In the genomic region with DNA sequence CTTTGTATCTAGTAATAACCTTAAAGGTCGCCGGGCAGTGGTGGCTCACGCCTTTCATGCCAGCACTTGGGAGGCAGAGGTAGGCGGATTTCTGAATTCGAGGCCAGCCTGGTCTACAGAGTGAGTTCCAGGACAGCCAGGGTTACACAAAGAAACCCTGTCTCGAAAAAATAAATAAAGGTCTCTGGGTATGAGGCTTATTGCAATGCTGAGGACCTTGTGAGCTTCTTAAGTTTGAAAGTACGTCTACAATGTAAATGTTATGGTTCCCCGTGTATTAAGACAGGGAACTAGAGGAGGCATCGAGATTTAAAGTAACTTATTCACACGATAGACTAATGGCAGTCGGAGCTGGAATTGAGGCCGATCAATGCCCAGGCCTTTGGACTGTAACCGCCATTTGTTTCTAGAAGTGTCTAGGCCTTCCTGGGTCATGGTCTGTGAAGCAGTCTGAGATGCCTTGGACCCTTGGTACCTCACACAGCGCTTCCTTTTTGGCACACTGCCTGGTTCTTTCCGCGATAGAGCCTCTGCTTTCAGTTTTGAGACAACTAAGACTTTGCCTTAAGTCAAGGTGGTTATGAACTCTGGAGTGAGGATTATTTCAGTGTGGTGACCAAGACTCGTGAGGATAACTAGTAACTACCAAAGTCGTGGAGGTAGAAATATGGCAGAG, we compare ENCODE assay signal across 8 mouse cellular contexts. TPM values are rescaled to one million over a fixed set of nuclear protein-coding genes. Genes with fewer than 3 reads are reported as not detected.
DNase-seq lines count a peak whose midpoint lies in the region; ATAC-seq and TF ChIP-seq lines count a peak whose summit lies in the region.

No protein-coding gene starts in this region.

- peaks cover 6% of the 10 kb centered on the region; the same call in 1 of the 2 replicates for H3K36me3 ChIP-seq in heart, embryonic 16.5 days (ENCODE audit: control insufficient read depth, insufficient read depth)
- H3K36me3 ChIP-seq in neural tube, embryonic 13.5 days, result no peaks in the 10 kb centered on the region
- H3K36me3 ChIP-seq in thymus, adult 2 months (ENCODE audit: control insufficient read depth, insufficient read depth, low read length), result peaks cover 21% of the 10 kb centered on the region

- peak overlapping the region; percentile 92 for H3K9ac ChIP-seq in heart, embryonic 16.5 days (ENCODE audit: low read length)
- H3K9ac ChIP-seq in neural tube, embryonic 13.5 days, result peak overlapping the region; percentile 85

- ATAC-seq in erythroblast, adult 5-6 weeks (replicated peaks; ENCODE audit: low FRiP score, poor library complexity, severe bottlenecking), result peak; percentile 33
- ATAC-seq in heart, embryonic 16.5 days (replicated peaks; ENCODE audit: extremely low read depth, insufficient read depth, low FRiP score), result 0 out of 2 replicates have a peak, but pooled peaks have one; percentile 22
- 0 out of 2 replicates have a peak, but pooled peaks have one; percentile 16 for ATAC-seq in neural tube, embryonic 13.5 days (ENCODE audit: low read depth)

- no peak for TF ChIP-seq CTCF in lung, adult 2 months (IDR thresholded peaks at IDR 0.05; ENCODE audit: insufficient read depth, low read length)
- TF ChIP-seq CTCF in thymus, adult 2 months (IDR thresholded peaks at IDR 0.05; ENCODE audit: borderline replicate concordance, control insufficient read depth, extremely low read depth, insufficient read depth, low read length, poor library complexity), result no peak

- peak; percentile 89 for DNase-seq in 416B (ENCODE audit: low read depth)
- peak; percentile 76 to 92 for DNase-seq in adrenal gland, adult (ENCODE audit: inconsistent age in 2 of 2, low spot score in 1 of 2)
- peak; percentile 89 for DNase-seq in kidney, postnatal 10 days
- DNase-seq in lung, adult 2 months, result peak; percentile 59
- peak; percentile 69 for DNase-seq in thymus, adult 2 months

- WGBS in heart, embryonic 16.5 days, result 27% methylated on average over 18 of the region's 18 CpGs
- WGBS in lung, adult 2 months, result 4% methylated on average over 18 of the region's 18 CpGs
- WGBS in neural tube, embryonic 13.5 days, result 31% methylated on average over 18 of the region's 18 CpGs
- under 1% methylated on average over 18 of the region's 18 CpGs for WGBS in thymus, adult 2 months

- peak overlapping the region; percentile 80 for H3K4me2 ChIP-seq in heart, embryonic 16.5 days (ENCODE audit: low read depth, low read length)
- H3K4me2 ChIP-seq in neural tube, embryonic 13.5 days, result peak overlapping the region; percentile 87

- H3K4me3 ChIP-seq in heart, embryonic 16.5 days (ENCODE audit: low read length), result peak overlapping the region; percentile 93
- H3K4me3 ChIP-seq in lung, adult 2 months (replicated peaks; ENCODE audit: extremely low read depth, low read depth, low read length), result peak overlapping the region; percentile 81
- peak overlapping the region; percentile 68 for H3K4me3 ChIP-seq in neural tube, embryonic 13.5 days
- peak overlapping the region; percentile 99 for H3K4me3 ChIP-seq in thymus, adult 2 months (ENCODE audit: control insufficient read depth, insufficient read depth, low read length)

- H3K27ac ChIP-seq in heart, embryonic 16.5 days (ENCODE audit: low read length), result peak overlapping the region; percentile 86
- no peak overlapping the region; the same call in 1 of the 2 replicates for H3K27ac ChIP-seq in neural tube, embryonic 13.5 days (replicated peaks)
- H3K27ac ChIP-seq in thymus, adult 2 months (ENCODE audit: control insufficient read depth, insufficient read depth, low read length), result peak overlapping the region; percentile 75

- 0 out of 2 replicates have a peak, but pooled peaks have one; percentile 30 for TF ChIP-seq POLR2A in lung, adult 2 months (IDR thresholded peaks at IDR 0.05; ENCODE audit: borderline replicate concordance, extremely low read depth, low read depth, low read length)
- TF ChIP-seq POLR2A in thymus, adult 2 months (IDR thresholded peaks at IDR 0.05; ENCODE audit: control insufficient read depth, extremely low read depth, insufficient read depth, low read length, poor library complexity), result no peak

- H3K27me3 ChIP-seq in heart, embryonic 16.5 days (ENCODE audit: control insufficient read depth, insufficient read depth, low read length), result no peaks in the 10 kb centered on the region
- no peaks in the 10 kb centered on the region for H3K27me3 ChIP-seq in neural tube, embryonic 13.5 days
- H3K27me3 ChIP-seq in thymus, adult 2 months (ENCODE audit: control insufficient read depth, insufficient read depth, low read length), result no peaks in the 10 kb centered on the region

- H3K9me3 ChIP-seq in heart, embryonic 16.5 days (replicated peaks; ENCODE audit: control insufficient read depth, low read length), result no peaks in the 10 kb centered on the region
- H3K9me3 ChIP-seq in neural tube, embryonic 13.5 days, result no peaks in the 10 kb centered on the region

- H3K4me1 ChIP-seq in heart, embryonic 16.5 days (ENCODE audit: control insufficient read depth, insufficient read depth, low read length), result peaks cover 10% of the 10 kb centered on the region
- H3K4me1 ChIP-seq in lung, adult 2 months (ENCODE audit: control insufficient read depth, insufficient read depth, low read length), result peaks cover 10% of the 10 kb centered on the region
- H3K4me1 ChIP-seq in neural tube, embryonic 13.5 days (replicated peaks), result peaks cover 15% of the 10 kb centered on the region
- peaks cover 13% of the 10 kb centered on the region for H3K4me1 ChIP-seq in thymus, adult 2 months (replicated peaks; ENCODE audit: control insufficient read depth, insufficient read depth, low read length)

RNA-seq across cellular contexts. Expression of a gene that starts 0.9 kb away (rescaled TPM):
- total RNA-seq in erythroblast, adult 5-6 weeks (2015; ENCODE audit: low replicate concordance), result 1,642 and 1,724 TPM in 2 replicates
- total RNA-seq in erythroblast, adult 5-6 weeks (2017; ENCODE audit: low replicate concordance), result 563 and 1,023 TPM in 2 replicates
- 233 and 403 TPM in 2 replicates for polyA plus RNA-seq in heart, embryonic 16.5 days (2015; fragmentation: Nextera tagmentation; extraction: Ambion mirVana)
- polyA plus RNA-seq in lung, adult 2 months (2012; rRNA removed), result 1,104 and 1,411 TPM in 2 replicates
- 141 and 142 TPM in 2 replicates for polyA plus RNA-seq in neural tube, embryonic 13.5 days (2015; fragmentation: Nextera tagmentation; extraction: Ambion mirVana)
- 1,110 and 1,280 TPM in 2 replicates for polyA plus RNA-seq in thymus, adult 2 months (2012; rRNA removed)

RNA-seq across cellular contexts. Expression of a gene that starts 12.1 kb away (rescaled TPM):
- total RNA-seq in erythroblast, adult 5-6 weeks (2015; ENCODE audit: low replicate concordance), result not detected in 2 replicates
- not detected in 2 replicates for total RNA-seq in erythroblast, adult 5-6 weeks (2017; ENCODE audit: low replicate concordance)
- polyA plus RNA-seq in heart, embryonic 16.5 days (2015; fragmentation: Nextera tagmentation; extraction: Ambion mirVana), result 0.14 TPM in 1 of 2 replicates, not detected in the other
- 0.08 TPM in 1 of 2 replicates, not detected in the other for polyA plus RNA-seq in lung, adult 2 months (2012; rRNA removed)
- polyA plus RNA-seq in neural tube, embryonic 13.5 days (2015; fragmentation: Nextera tagmentation; extraction: Ambion mirVana), result not detected in 2 replicates
- polyA plus RNA-seq in thymus, adult 2 months (2012; rRNA removed), result 0.12 and 0.13 TPM in 2 replicates

RNA-seq across cellular contexts. Expression of a gene that starts 30.2 kb away (rescaled TPM):
- total RNA-seq in erythroblast, adult 5-6 weeks (2015; ENCODE audit: low replicate concordance), result 2.5 and 4.4 TPM in 2 replicates
- 4.5 and 5.6 TPM in 2 replicates for total RNA-seq in erythroblast, adult 5-6 weeks (2017; ENCODE audit: low replicate concordance)
- polyA plus RNA-seq in heart, embryonic 16.5 days (2015; fragmentation: Nextera tagmentation; extraction: Ambion mirVana), result 4.5 and 5.1 TPM in 2 replicates
- polyA plus RNA-seq in lung, adult 2 months (2012; rRNA removed), result 7.4 and 9.2 TPM in 2 replicates
- 6.4 and 6.8 TPM in 2 replicates for polyA plus RNA-seq in neural tube, embryonic 13.5 days (2015; fragmentation: Nextera tagmentation; extraction: Ambion mirVana)
- polyA plus RNA-seq in thymus, adult 2 months (2012; rRNA removed), result 14.0 and 14.9 TPM in 2 replicates

RNA-seq across cellular contexts. Expression of a gene that starts 37.6 kb away (rescaled TPM):
- total RNA-seq in erythroblast, adult 5-6 weeks (2015; ENCODE audit: low replicate concordance), result not detected in 2 replicates
- not detected in 2 replicates for total RNA-seq in erythroblast, adult 5-6 weeks (2017; ENCODE audit: low replicate concordance)
- 0.18 TPM in 1 of 2 replicates, not detected in the other for polyA plus RNA-seq in heart, embryonic 16.5 days (2015; fragmentation: Nextera tagmentation; extraction: Ambion mirVana)
- 0.07 TPM in 1 of 2 replicates, not detected in the other for polyA plus RNA-seq in lung, adult 2 months (2012; rRNA removed)
- polyA plus RNA-seq in neural tube, embryonic 13.5 days (2015; fragmentation: Nextera tagmentation; extraction: Ambion mirVana), result not detected in 2 replicates
- polyA plus RNA-seq in thymus, adult 2 months (2012; rRNA removed), result 0.61 and 0.92 TPM in 2 replicates

RNA-seq across cellular contexts. Expression of a gene that starts 37.7 kb away (rescaled TPM):
- not detected in 2 replicates for total RNA-seq in erythroblast, adult 5-6 weeks (2015; ENCODE audit: low replicate concordance)
- total RNA-seq in erythroblast, adult 5-6 weeks (2017; ENCODE audit: low replicate concordance), result not detected in 2 replicates
- polyA plus RNA-seq in heart, embryonic 16.5 days (2015; fragmentation: Nextera tagmentation; extraction: Ambion mirVana), result not detected in 2 replicates
- not detected in 2 replicates for polyA plus RNA-seq in lung, adult 2 months (2012; rRNA removed)
- not detected in 2 replicates for polyA plus RNA-seq in neural tube, embryonic 13.5 days (2015; fragmentation: Nextera tagmentation; extraction: Ambion mirVana)
- not detected in 2 replicates for polyA plus RNA-seq in thymus, adult 2 months (2012; rRNA removed)
